Mouse (Mus musculus) heart, embryonic 15.5 days (tissue): ENCODE data around the gene H2-T22. TPM values are rescaled to one million over a fixed set of nuclear protein-coding genes. Genes with fewer than 3 reads are reported as not detected.
A peak's percentile ranks its signal among the peaks of the same experiment; 100 is the strongest.
"Not testable (repeated sequence)": the region's sequence is repeated elsewhere in the genome, so short reads cannot be mapped to it uniquely, and the experiment has no call there.

Source experiments
- ATAC-seq: fragments of 200-750 bp; cut with Nextera tagmentation; replicated peaks from 2 replicates; pipeline ENCODE4 v1.8.0; 2017; ENCODE audit warnings: low read depth, moderate TSS enrichment; ENCODE audit not compliant: insufficient number of reproducible peaks, insufficient read depth, low FRiP score
- H3K27ac ChIP-seq: fragments of 300-500 bp; sonication (generic); 2 replicates; pipeline ENCODE4 v1.5.1; 2015; ENCODE audit warnings: mild to moderate bottlenecking, inconsistent platforms
- H3K27me3 ChIP-seq: fragments of 300-500 bp; sonication (generic); 2 replicates; pipeline ENCODE4 v1.6.1; 2015; ENCODE audit warnings: inconsistent platforms
- H3K36me3 ChIP-seq: fragments of 300-500 bp; sonication (generic); 2 replicates; pipeline ENCODE4 v1.6.1; 2015; ENCODE audit warnings: mild to moderate bottlenecking, inconsistent platforms
- H3K4me1 ChIP-seq: fragments of 300-500 bp; sonication (generic); replicated peaks from 2 replicates; pipeline ENCODE4 v1.6.1; 2015; ENCODE audit warnings: inconsistent platforms
- H3K4me2 ChIP-seq: fragments of 300-500 bp; sonication (generic); 2 replicates; pipeline ENCODE4 v1.6.1; 2015; ENCODE audit warnings: inconsistent platforms, mild to moderate bottlenecking, moderate library complexity
- H3K4me3 ChIP-seq: fragments of 300-500 bp; sonication (generic); 2 replicates; pipeline ENCODE4 v1.5.1; 2015; ENCODE audit warnings: mild to moderate bottlenecking, inconsistent platforms
- H3K9ac ChIP-seq: fragments of 300-500 bp; sonication (generic); 2 replicates; pipeline ENCODE4 v1.6.1; 2015; ENCODE audit warnings: mild to moderate bottlenecking, inconsistent platforms
- H3K9me3 ChIP-seq: fragments of 300-500 bp; sonication (generic); replicated peaks from 2 replicates; pipeline ENCODE4 v1.6.1; 2016; ENCODE audit warnings: inconsistent platforms
- WGBS: fragments of 180-500 bp; shearing (Covaris S2); methylation state at CpG from one replicate; pipeline ENCODE4 v1.1.7; 2015; ENCODE audit warnings: mixed read lengths; 5-methylcytosine and 5-hydroxymethylcytosine counted together
- polyA plus RNA-seq: library from polyadenylated mRNA; unstranded; fragments of >200 nt; fragmentation: Nextera tagmentation; extraction: Ambion mirVana; gene quantifications from 2 replicates; pipeline ENCODE4 v1.2.1, GENCODE M21; 2015

Gene H2-T22
- polyA plus RNA-seq, 1 experiment from 2014 or later, result 7.0 TPM

DNA sequence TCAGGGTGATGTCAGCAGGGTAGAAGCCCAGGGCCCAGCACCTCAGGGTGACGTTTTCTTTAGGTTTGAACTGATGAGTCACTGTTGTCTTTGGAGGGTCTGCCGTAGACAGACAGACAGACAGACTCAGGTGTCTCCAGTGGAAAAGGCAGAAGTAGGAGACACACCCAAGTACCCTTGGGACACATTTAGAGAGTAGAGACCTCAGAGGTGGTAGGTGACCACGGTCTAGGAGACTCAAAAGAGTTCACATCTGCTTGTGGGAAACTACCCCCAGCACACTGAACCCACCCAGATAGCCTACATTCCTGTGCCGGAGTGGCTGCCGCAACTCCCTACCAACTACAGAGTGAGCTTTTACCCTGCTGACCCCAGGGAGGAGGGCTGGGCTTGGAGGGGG lies 27.6 kb downstream of the H2-T22 start:
- Histone ChIP-seq H3K36me3 (peaks cover 10% of the 10 kb centered on the region; the same call in 1 of the 2 replicates), H3K9ac (no peak overlapping the region), H3K9me3 (no peaks in the 10 kb centered on the region), H3K4me3 (no peak overlapping the region), H3K27ac (no peak overlapping the region), H3K27me3 (no peaks in the 10 kb centered on the region), H3K4me1 (no peaks in the 10 kb centered on the region), H3K4me2 (no peak overlapping the region)
- no peak for ATAC-seq
- 89% methylated on average over 5 of the region's 5 CpGs for WGBS

GRCm38 (mm10) chr17:36004409-36004808 lies 38.1 kb downstream of the H2-T22 start:
- H3K27ac ChIP-seq, ATAC-seq, H3K9ac ChIP-seq, H3K4me2 ChIP-seq, H3K4me3 ChIP-seq, H3K36me3 ChIP-seq, H3K4me1 ChIP-seq, H3K9me3 ChIP-seq, H3K27me3 ChIP-seq: not testable (repeated sequence)
- WGBS, result 90% methylated on average over 7 of the region's 7 CpGs

- no peaks in the 10 kb centered on the region for H3K36me3 ChIP-seq
- H3K4me3 ChIP-seq, result no peak overlapping the region
- H3K9me3 ChIP-seq, result no peaks in the 10 kb centered on the region
- no peak for ATAC-seq
- H3K27ac ChIP-seq, result no peak overlapping the region
- 90% methylated on average over 7 of the region's 7 CpGs for WGBS
- no peak overlapping the region for H3K9ac ChIP-seq
- H3K27me3 ChIP-seq, result no peaks in the 10 kb centered on the region
- 0 out of 2 replicates have a peak, but pooled peaks cover 4% of the 10 kb centered on the region for H3K4me1 ChIP-seq
- no peak overlapping the region for H3K4me2 ChIP-seq
These were observed 39.2 kb downstream of the H2-T22 start for GRCm38 (mm10) chr17:36003331-36003730.

DNA sequence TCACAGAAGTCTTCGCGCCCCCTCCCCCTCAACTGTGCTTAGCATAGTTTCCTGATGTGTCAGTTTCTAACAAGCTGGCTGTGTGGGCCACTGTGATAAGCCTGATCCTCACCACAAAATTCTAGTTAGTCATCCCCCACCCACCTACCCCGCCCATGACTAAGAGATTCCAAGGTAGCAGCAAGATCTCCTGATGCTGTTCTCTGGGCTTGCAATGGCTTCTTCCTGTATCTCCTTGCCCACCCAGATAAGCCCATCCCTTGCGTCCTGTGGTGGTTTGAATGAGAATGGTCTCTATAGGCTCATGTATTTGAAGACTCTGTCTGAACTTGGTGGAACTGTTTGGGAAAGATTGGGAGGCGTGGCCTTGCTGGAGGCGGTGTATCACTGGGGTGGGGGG lies 40.6 kb downstream of the H2-T22 start:
- Histone ChIP-seq H3K4me2 (no peak overlapping the region), H3K4me1 (peaks cover 12% of the 10 kb centered on the region), H3K9me3 (no peaks in the 10 kb centered on the region), H3K36me3 (no peaks in the 10 kb centered on the region), H3K27ac (no peak overlapping the region), H3K9ac (no peak overlapping the region), H3K27me3 (no peaks in the 10 kb centered on the region), H3K4me3 (no peak overlapping the region)
- no peak; the same call in 1 of the 2 replicates for ATAC-seq
- 91% methylated on average over 6 of the region's 6 CpGs for WGBS

DNA sequence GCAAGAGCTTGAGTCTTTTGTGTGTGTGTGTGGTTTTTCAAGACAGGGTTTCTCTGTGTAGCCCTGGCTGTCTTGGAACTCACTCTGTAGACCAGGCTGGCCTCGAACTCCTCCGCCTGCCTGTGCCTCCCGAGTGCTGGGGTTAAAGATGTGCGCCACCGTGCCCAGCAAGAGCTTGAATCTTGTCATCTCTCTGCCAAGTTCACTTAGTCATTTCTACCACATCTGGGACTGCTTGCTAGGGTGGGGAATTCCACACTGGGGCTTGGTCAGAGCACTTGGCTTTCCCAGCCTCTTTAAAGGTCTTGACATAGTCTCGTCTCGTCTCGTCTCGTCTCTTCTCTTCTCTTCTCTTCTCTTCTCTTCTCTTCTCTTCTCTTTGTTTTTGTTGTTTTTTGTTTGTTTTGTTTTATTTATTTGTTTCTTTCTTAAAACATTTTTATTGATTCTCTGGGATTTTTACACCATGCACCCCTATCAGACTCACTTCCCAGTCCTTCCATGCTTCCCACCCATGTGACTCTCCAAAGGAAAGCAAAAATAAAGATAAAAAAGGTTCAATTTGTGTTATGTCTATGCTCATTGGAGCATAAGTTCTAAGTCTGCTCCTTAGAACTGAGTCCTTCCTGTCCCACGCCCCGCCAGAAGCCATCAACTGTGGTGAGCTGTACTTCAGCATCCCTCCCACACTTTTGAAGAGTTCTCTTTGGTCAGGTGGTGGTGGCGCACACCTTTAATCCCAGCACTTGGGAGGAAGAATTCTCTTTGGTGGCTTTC lies 41.2 kb downstream of the H2-T22 start:
- H3K4me1 ChIP-seq, result peaks cover 12% of the 10 kb centered on the region
- no peak overlapping the region for H3K4me2 ChIP-seq
- no peaks in the 10 kb centered on the region for H3K36me3 ChIP-seq
- no peak overlapping the region for H3K4me3 ChIP-seq
- WGBS, result 92% methylated on average over 12 of the region's 12 CpGs
- no peak for ATAC-seq
- no peak overlapping the region for H3K27ac ChIP-seq
- no peaks in the 10 kb centered on the region for H3K9me3 ChIP-seq
- no peak overlapping the region for H3K9ac ChIP-seq
- no peaks in the 10 kb centered on the region for H3K27me3 ChIP-seq

DNA sequence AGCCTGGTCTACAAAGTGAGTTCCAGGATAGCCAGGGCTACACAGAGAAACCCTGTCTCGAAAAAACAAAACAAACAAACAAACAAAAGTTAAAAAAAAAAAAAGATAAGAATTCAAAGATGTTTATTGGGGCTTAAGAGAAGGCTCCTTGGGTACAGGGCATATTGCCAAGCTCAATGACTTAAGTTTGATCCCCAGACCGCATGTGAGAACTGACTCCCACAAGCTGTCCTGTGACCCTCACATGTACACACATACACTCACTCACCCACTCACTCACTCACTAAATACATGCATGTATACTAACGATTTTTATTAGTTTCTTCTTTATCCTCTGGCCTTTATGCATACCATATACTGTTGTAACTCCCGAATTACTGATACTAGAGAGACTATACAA lies 42.2 kb downstream of the H2-T22 start:
- Histone ChIP-seq H3K9ac (no peak overlapping the region), H3K4me3 (no peak overlapping the region), H3K4me1 (peaks cover 19% of the 10 kb centered on the region), H3K27me3 (no peaks in the 10 kb centered on the region), H3K27ac (no peak overlapping the region), H3K9me3 (no peaks in the 10 kb centered on the region), H3K4me2 (no peak overlapping the region), H3K36me3 (no peaks in the 10 kb centered on the region)
- no peak for ATAC-seq
- 77% methylated on average over 4 of the region's 4 CpGs for WGBS

DNA sequence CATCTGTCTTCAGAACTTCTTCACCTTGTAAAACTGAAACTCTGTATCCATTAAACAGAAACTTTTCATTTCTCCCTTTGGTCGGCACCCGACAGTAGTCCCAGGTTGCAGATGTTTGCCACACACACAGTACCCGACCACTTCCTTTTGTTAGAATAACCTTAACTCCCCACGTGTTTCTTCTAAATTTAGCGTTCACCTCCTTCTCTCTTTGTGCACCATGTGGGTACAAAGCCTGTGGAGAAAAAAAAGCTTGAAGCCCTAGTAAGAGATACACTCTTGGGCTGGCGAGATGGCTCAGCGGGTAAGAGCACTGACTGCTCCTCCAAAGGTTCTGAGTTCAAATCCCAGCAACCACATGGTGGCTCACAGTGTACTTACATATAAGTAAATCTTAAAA lies 43.2 kb downstream of the H2-T22 start:
- H3K27me3 ChIP-seq, result no peaks in the 10 kb centered on the region
- WGBS, result 55% methylated on average over 7 of the region's 7 CpGs
- H3K27ac ChIP-seq, result no peak overlapping the region
- H3K4me3 ChIP-seq, result no peak overlapping the region
- H3K36me3 ChIP-seq, result no peaks in the 10 kb centered on the region
- H3K9me3 ChIP-seq, result no peaks in the 10 kb centered on the region
- no peak overlapping the region for H3K4me2 ChIP-seq
- H3K9ac ChIP-seq, result no peak overlapping the region
- H3K4me1 ChIP-seq, result peaks cover 24% of the 10 kb centered on the region
- no peak for ATAC-seq

DNA sequence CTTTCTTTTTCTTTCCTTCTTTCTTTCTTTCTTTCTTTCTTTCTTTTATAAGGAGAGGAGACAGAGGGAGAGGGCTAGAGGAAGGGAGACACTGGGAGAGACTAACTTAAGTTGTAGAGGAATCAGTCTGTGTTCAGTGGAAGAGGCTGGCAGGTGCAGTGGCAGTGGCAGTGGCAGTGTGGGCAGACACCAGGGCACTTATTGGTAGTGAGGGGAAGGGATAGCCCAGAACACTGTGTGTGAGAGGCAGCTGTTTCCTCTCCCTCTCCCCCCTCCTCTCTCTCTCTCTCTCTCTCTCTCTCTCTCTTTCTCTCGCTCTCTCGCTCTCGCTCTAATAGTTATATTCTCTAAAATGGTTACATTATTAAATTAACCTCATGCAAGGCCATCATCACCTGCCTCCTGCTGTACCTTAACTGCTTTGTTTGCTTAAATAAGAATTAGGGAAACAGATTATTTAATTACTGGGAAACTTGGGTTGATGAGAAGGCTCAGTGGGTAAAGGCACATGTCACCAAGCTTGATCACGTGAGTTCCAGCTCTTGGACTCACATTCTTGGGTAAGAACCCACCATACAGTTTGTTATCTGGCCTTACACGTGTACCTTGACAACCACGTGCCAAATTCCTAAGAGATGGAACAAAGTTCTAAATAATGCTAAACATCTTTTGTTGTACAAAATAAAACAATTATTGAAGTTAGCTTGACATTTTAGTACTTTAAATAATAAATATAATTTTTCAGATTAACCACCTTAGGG lies 43.8 kb downstream of the H2-T22 start:
- no peak for ATAC-seq
- H3K4me3 ChIP-seq, result no peak overlapping the region
- 63% methylated on average over 6 of the region's 6 CpGs for WGBS
- H3K27me3 ChIP-seq, result no peaks in the 10 kb centered on the region
- no peak overlapping the region for H3K27ac ChIP-seq
- H3K9me3 ChIP-seq, result no peaks in the 10 kb centered on the region
- H3K9ac ChIP-seq, result no peak overlapping the region
- peaks cover 26% of the 10 kb centered on the region for H3K4me1 ChIP-seq
- no peaks in the 10 kb centered on the region for H3K36me3 ChIP-seq
- H3K4me2 ChIP-seq, result 0 out of 2 replicates have a peak overlapping the region, but pooled peaks have one; percentile 10

DNA sequence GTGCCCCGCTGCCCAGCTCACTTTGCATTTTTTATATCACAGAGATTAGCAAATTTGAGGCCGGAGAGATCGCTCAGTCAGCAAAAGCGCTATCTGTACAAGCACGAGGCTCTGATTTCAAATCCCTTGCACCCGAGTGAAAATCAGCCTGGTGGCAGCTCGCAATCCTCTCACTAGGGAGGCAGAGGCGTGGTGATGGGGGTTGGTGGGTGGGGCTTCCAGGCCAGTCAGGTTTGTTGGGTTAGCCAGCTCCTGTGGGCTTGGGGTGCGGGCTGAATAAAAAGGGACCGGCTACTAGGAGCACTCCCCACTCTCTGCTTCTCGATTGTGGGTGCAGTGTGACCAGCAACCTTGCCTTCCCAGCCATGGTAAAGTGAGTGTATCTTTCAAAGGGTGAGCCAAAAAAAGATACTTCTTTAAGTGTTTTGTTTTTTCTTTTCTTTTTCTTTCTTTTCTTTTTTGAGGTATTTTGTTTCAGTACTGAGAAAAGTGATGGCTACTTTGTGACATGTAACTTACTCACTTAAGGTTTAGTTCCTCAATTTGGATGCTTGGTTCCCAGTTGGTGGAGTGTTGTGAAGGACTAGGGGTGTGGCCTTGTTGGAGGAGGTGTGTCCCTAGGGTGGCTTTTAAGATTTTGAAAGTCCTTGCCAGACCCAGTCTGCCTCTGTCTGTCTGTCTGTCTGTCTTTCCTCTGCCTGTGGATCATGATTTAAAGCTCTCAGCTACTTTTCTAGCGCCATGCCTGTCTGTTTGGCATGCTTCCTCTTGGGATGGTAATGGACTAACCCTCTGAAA lies 44.6 kb downstream of the H2-T22 start:
- no peaks in the 10 kb centered on the region for H3K36me3 ChIP-seq
- 0 out of 2 replicates have a peak overlapping the region, but pooled peaks have one; percentile 13 for H3K4me2 ChIP-seq
- no peaks in the 10 kb centered on the region for H3K9me3 ChIP-seq
- H3K9ac ChIP-seq, result no peak overlapping the region
- WGBS, result 62% methylated on average over 12 of the region's 12 CpGs
- H3K4me3 ChIP-seq, result no peak overlapping the region
- peaks cover 26% of the 10 kb centered on the region for H3K4me1 ChIP-seq
- no peak for ATAC-seq
- H3K27me3 ChIP-seq, result no peaks in the 10 kb centered on the region
- H3K27ac ChIP-seq, result no peak overlapping the region

GRCm38 (mm10) chr17:35996949-35997348 lies 45.6 kb downstream of the H2-T22 start:
- 3% methylated on average over 11 of the region's 11 CpGs for whole genome bisulfite sequencing
- Histone ChIP-seq H3K36me3 (no peaks in the 10 kb centered on the region), H3K9me3 (no peaks in the 10 kb centered on the region), H3K4me3 (no peak overlapping the region), H3K27me3 (no peaks in the 10 kb centered on the region), H3K27ac (no peak overlapping the region), H3K4me1 (peaks cover 26% of the 10 kb centered on the region), H3K9ac (no peak overlapping the region), H3K4me2 (no peak overlapping the region)
- peak; percentile 44 for ATAC-seq

GRCm38 (mm10) chr17:35994879-35995240 lies 47.7 kb downstream of the H2-T22 start:
- Histone ChIP-seq H3K4me2 (peak overlapping the region; percentile 80), H3K36me3 (no peaks in the 10 kb centered on the region), H3K9ac (peak overlapping the region; percentile 60), H3K4me3 (peak overlapping the region; percentile 73), H3K27ac (peak overlapping the region; percentile 81; the same call in 1 of the 2 replicates), H3K27me3 (no peaks in the 10 kb centered on the region), H3K9me3 (no peaks in the 10 kb centered on the region), H3K4me1 (peaks cover 29% of the 10 kb centered on the region)
- ATAC-seq, result no peak
- WGBS, result 2% methylated on average over 14 of the region's 14 CpGs
